Mouse (Mus musculus) intestine, embryonic 15.5 days (tissue): ENCODE measurements around the gene Wdr53. TPM values are rescaled to one million over a fixed set of nuclear protein-coding genes. Genes with fewer than 3 reads are reported as not detected.
"Not testable (repeated sequence)": the region's sequence is repeated elsewhere in the genome, so short reads cannot be mapped to it uniquely, and the experiment has no call there.

Experiments used
- ATAC-seq: fragments of 200-750 bp; cut with Nextera tagmentation; 2 replicates; pipeline ENCODE4 v1.8.0; 2017; ENCODE audit warnings: moderate TSS enrichment, moderate library complexity
- H3K27ac ChIP-seq: fragments of 300-500 bp; sonication (generic); 2 replicates; pipeline ENCODE4 v1.5.1; 2015; ENCODE audit warnings: mild to moderate bottlenecking, inconsistent platforms
- H3K27me3 ChIP-seq: fragments of 300-500 bp; sonication (generic); replicated peaks from 2 replicates; pipeline ENCODE4 v1.6.1; 2015; ENCODE audit warnings: inconsistent platforms
- H3K36me3 ChIP-seq: fragments of 300-500 bp; sonication (generic); 2 replicates; pipeline ENCODE4 v1.6.1; 2015; ENCODE audit warnings: inconsistent platforms
- H3K4me1 ChIP-seq: fragments of 300-500 bp; sonication (generic); replicated peaks from 2 replicates; pipeline ENCODE4 v1.6.1; 2015; ENCODE audit warnings: inconsistent platforms
- H3K4me2 ChIP-seq: fragments of 300-500 bp; sonication (generic); replicated peaks from 2 replicates; pipeline ENCODE4 v1.6.1; 2015; ENCODE audit warnings: mild to moderate bottlenecking, inconsistent platforms
- H3K4me3 ChIP-seq: fragments of 300-500 bp; sonication (generic); replicated peaks from 2 replicates; pipeline ENCODE4 v1.5.1; 2015; ENCODE audit warnings: inconsistent platforms
- H3K9ac ChIP-seq: fragments of 300-500 bp; sonication (generic); 2 replicates; pipeline ENCODE4 v1.6.1; 2015; ENCODE audit warnings: inconsistent platforms
- H3K9me3 ChIP-seq: fragments of 300-500 bp; sonication (generic); 2 replicates; pipeline ENCODE4 v1.6.1; 2016; ENCODE audit warnings: inconsistent platforms
- whole genome bisulfite sequencing: fragments of 180-500 bp; shearing (Covaris S2); methylation state at CpG from one replicate; pipeline ENCODE4 v1.1.7; 2015; 5-methylcytosine and 5-hydroxymethylcytosine counted together
- polyA plus RNA-seq: library from polyadenylated mRNA; unstranded; fragments of >200 nt; fragmentation: Nextera tagmentation; extraction: Ambion mirVana; gene quantifications from 2 replicates; pipeline ENCODE4 v1.2.1, GENCODE M21; 2015

The Wdr53 gene
- 17.5 and 21.0 TPM in 2 replicates for polyA plus RNA-seq

- no peaks in the 10 kb centered on the region for H3K36me3 ChIP-seq
- peak within 1 kb of the TSS; percentile 97 for H3K27ac ChIP-seq
- 0% methylated on average over 48 of the region's 48 CpGs for WGBS
- no peaks in the 10 kb centered on the region for H3K9me3 ChIP-seq
- H3K4me3 ChIP-seq: peak within 1 kb of the TSS; percentile 98
- peak within 1 kb of the TSS; percentile 71 for H3K4me2 ChIP-seq
- H3K9ac ChIP-seq: peak within 1 kb of the TSS; percentile 94
- ATAC-seq: peak; percentile 99
- H3K4me1 ChIP-seq: peaks cover 8% of the 10 kb centered on the region
- no peaks in the 10 kb centered on the region for H3K27me3 ChIP-seq
Measured at GRCm38 (mm10) chr16:32246952-32247370, at the start of gene Wdr53, which contains the start of gene Fbxo45. Gene Wdr53, plus strand, starts transcription at chr16:32247227. Gene Fbxo45, minus strand, starts transcription at chr16:32247158.

GRCm38 (mm10) chr16:32200256-32201003 is 46.6 kb upstream of the Wdr53 start:
- Histone ChIP-seq H3K27me3 (no peaks in the 10 kb centered on the region), H3K27ac (peak overlapping the region; percentile 54), H3K36me3 (no peaks in the 10 kb centered on the region), H3K4me1 (no peaks in the 10 kb centered on the region), H3K9ac (no peak overlapping the region), H3K4me3 (0 out of 2 replicates have a peak overlapping the region, but pooled peaks have one; percentile 7), H3K9me3 (no peaks in the 10 kb centered on the region), H3K4me2 (peak overlapping the region; percentile 15; the same call in 1 of the 2 replicates)
- ATAC-seq: no peak
- WGBS: 66% methylated on average over 21 of the region's 21 CpGs

GRCm38 (mm10) chr16:32201004-32201325 is 46.1 kb upstream of the Wdr53 start:
- Histone ChIP-seq H3K9ac (no peak overlapping the region), H3K9me3 (no peaks in the 10 kb centered on the region), H3K27ac (0 out of 2 replicates have a peak overlapping the region, but pooled peaks have one; percentile 54), H3K4me2 (0 out of 2 replicates have a peak overlapping the region, but pooled peaks have one; percentile 15), H3K36me3 (no peaks in the 10 kb centered on the region), H3K27me3 (no peaks in the 10 kb centered on the region), H3K4me1 (no peaks in the 10 kb centered on the region), H3K4me3 (no peak overlapping the region)
- WGBS: 64% methylated on average over 9 of the region's 9 CpGs
- ATAC-seq: no peak

DNA sequence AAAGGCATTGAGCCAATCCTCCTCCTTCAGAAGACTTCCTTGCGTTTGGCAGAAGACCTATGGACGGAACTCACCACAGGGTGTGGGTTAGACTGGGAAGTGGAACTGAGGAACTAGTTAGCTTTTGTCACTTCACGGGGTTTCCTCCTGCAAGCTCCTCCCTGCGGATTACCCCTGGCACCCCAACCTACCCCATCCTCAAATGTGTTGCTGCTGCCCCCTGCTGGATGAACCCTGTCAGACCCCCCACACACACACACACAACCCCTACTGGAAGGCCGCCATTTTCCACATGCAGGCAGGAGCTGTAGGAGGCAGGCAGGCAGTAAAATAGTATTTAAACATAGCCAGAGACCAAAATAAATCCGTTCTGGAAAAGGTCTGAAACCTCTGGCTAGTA is 44.3 kb upstream of the Wdr53 start:
- no peak for ATAC-seq
- Histone ChIP-seq H3K27ac (no peak overlapping the region), H3K9me3 (no peaks in the 10 kb centered on the region), H3K4me1 (no peaks in the 10 kb centered on the region), H3K9ac (no peak overlapping the region), H3K4me2 (no peak overlapping the region), H3K27me3 (no peaks in the 10 kb centered on the region), H3K36me3 (no peaks in the 10 kb centered on the region), H3K4me3 (no peak overlapping the region)
- WGBS: 70% methylated on average over 6 of the region's 6 CpGs

GRCm38 (mm10) chr16:32204902-32205301 is 42.1 kb upstream of the Wdr53 start:
- no peaks in the 10 kb centered on the region for H3K27me3 ChIP-seq
- no peak overlapping the region for H3K4me3 ChIP-seq
- H3K9ac ChIP-seq: no peak overlapping the region
- 60% methylated on average over 3 of the region's 3 CpGs for WGBS
- H3K9me3 ChIP-seq: no peaks in the 10 kb centered on the region; the same call in 1 of the 2 replicates
- no peak for ATAC-seq
- H3K36me3 ChIP-seq: no peaks in the 10 kb centered on the region
- H3K4me1 ChIP-seq: no peaks in the 10 kb centered on the region
- H3K4me2 ChIP-seq: no peak overlapping the region
- no peak overlapping the region for H3K27ac ChIP-seq

- Histone ChIP-seq H3K4me1 (no peaks in the 10 kb centered on the region), H3K9me3 (no peaks in the 10 kb centered on the region; the same call in 1 of the 2 replicates), H3K4me2 (no peak overlapping the region), H3K4me3 (no peak overlapping the region), H3K27ac (no peak overlapping the region), H3K9ac (no peak overlapping the region), H3K36me3 (no peaks in the 10 kb centered on the region), H3K27me3 (no peaks in the 10 kb centered on the region)
- ATAC-seq: no peak
Measured at GRCm38 (mm10) chr16:32214156-32214555, 32.9 kb upstream of the Wdr53 start.

GRCm38 (mm10) chr16:32214804-32215576 is 32.0 kb upstream of the Wdr53 start:
- Histone ChIP-seq H3K36me3 (no peaks in the 10 kb centered on the region), H3K4me3 (no peak overlapping the region), H3K4me2 (no peak overlapping the region), H3K9ac (no peak overlapping the region), H3K9me3 (no peaks in the 10 kb centered on the region), H3K27me3 (no peaks in the 10 kb centered on the region), H3K4me1 (no peaks in the 10 kb centered on the region), H3K27ac (no peak overlapping the region)
- 79% methylated on average over 17 of the region's 17 CpGs for WGBS
- ATAC-seq: no peak

DNA sequence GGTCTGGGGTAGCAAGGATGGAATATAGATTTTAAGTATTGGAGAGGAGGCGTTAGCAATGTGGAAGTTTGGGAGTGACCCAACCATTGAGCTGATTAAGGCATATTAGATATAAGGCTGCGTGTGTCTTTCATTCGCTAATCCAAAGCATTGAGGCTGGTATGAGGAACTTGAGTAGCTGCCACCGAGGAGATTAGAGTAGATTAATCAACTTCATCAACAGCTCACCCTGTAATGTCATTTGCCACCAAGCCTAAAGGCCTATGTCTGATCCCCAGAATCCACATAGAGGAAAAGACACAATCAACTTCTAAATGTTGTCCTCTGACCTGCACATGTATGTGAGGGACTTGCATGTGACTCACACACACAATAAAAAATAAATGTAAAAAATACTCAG is 25.2 kb upstream of the Wdr53 start:
- 81% methylated on average over 4 of the region's 4 CpGs for WGBS
- H3K4me1 ChIP-seq: no peaks in the 10 kb centered on the region
- no peak overlapping the region for H3K4me3 ChIP-seq
- H3K9ac ChIP-seq: no peak overlapping the region
- no peaks in the 10 kb centered on the region for H3K36me3 ChIP-seq
- no peak for ATAC-seq
- H3K27ac ChIP-seq: no peak overlapping the region
- H3K9me3 ChIP-seq: no peaks in the 10 kb centered on the region
- H3K4me2 ChIP-seq: no peak overlapping the region
- H3K27me3 ChIP-seq: no peaks in the 10 kb centered on the region

DNA sequence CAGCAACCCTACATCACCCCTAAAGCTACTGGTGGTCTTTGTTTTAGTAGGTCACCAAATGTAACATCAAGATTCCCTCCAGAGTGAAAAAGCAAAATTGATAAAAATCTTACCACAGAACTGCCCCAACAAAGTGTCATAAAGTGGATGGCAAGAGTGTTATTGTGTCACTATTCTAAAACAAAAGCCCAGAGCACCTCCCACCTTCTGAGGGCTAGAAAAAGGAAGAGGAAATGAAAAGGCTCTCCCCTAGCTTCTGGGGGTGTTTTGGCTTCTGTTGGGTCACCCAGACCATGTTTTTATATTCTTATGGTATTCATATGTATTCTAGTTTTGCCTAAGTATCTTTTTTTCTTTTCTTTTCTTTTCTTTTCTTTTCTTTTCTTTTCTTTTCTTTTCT is 24.6 kb upstream of the Wdr53 start:
- no peak overlapping the region for H3K4me3 ChIP-seq
- no peak overlapping the region for H3K27ac ChIP-seq
- no peak overlapping the region for H3K4me2 ChIP-seq
- no peaks in the 10 kb centered on the region for H3K4me1 ChIP-seq
- H3K36me3 ChIP-seq: no peaks in the 10 kb centered on the region
- no peaks in the 10 kb centered on the region for H3K9me3 ChIP-seq
- H3K27me3 ChIP-seq: no peaks in the 10 kb centered on the region
- no peak for ATAC-seq
- H3K9ac ChIP-seq: no peak overlapping the region

- H3K9me3 ChIP-seq, ATAC-seq, H3K4me3 ChIP-seq, H3K4me1 ChIP-seq, H3K27ac ChIP-seq, H3K36me3 ChIP-seq, H3K4me2 ChIP-seq, H3K9ac ChIP-seq, H3K27me3 ChIP-seq: not testable (repeated sequence)
- 81% methylated on average over 3 of the region's 3 CpGs for WGBS
Measured at GRCm38 (mm10) chr16:32232050-32232449, 15.0 kb upstream of the Wdr53 start.

- ATAC-seq: no peak
- Histone ChIP-seq H3K36me3 (0 out of 2 replicates have a peak, but pooled peaks cover 14% of the 10 kb centered on the region), H3K4me1 (no peaks in the 10 kb centered on the region), H3K4me3 (no peak overlapping the region), H3K27me3 (no peaks in the 10 kb centered on the region), H3K27ac (no peak overlapping the region), H3K9me3 (no peaks in the 10 kb centered on the region), H3K9ac (no peak overlapping the region), H3K4me2 (no peak overlapping the region)
- WGBS: 90% methylated on average over 19 of the region's 19 CpGs
Measured at GRCm38 (mm10) chr16:32237930-32238680, 8.9 kb upstream of the Wdr53 start.
